Mouse (Mus musculus) kidney, adult 11 months (tissue): Measurements from ENCODE around the gene Pbx1.
A peak's percentile ranks its signal among the peaks of the same experiment; 100 is the strongest.

Experiments used
- DNase-seq: peaks from one replicate; pipeline ENCODE4 v3.0.0; 2022

Pbx1 gene

GRCm38 (mm10) chr1:168295782-168296181 is 136.3 kb downstream of the Pbx1 start:
- no peak for DNase-seq

- DNase-seq: no peak
Measured at GRCm38 (mm10) chr1:168293673-168294072, 138.4 kb downstream of the Pbx1 start.

- DNase-seq: no peak
Measured at GRCm38 (mm10) chr1:168292106-168292505, 140.0 kb downstream of the Pbx1 start.

- DNase-seq: no peak
Measured at GRCm38 (mm10) chr1:168291643-168292040, 140.4 kb downstream of the Pbx1 start.

- peak; percentile 50 for DNase-seq
Measured at GRCm38 (mm10) chr1:168291001-168291642, 140.9 kb downstream of the Pbx1 start.

- DNase-seq: no peak
Measured at GRCm38 (mm10) chr1:168290236-168290985, 141.7 kb downstream of the Pbx1 start.

- DNase-seq: no peak
Measured at GRCm38 (mm10) chr1:168288891-168289545, 143.1 kb downstream of the Pbx1 start.

GRCm38 (mm10) chr1:168287843-168288591 is 144.1 kb downstream of the Pbx1 start:
- DNase-seq: no peak

- no peak for DNase-seq
Measured at GRCm38 (mm10) chr1:168286862-168287650, 145.0 kb downstream of the Pbx1 start.

- DNase-seq: no peak
Measured at GRCm38 (mm10) chr1:168284566-168285141, 147.4 kb downstream of the Pbx1 start.

- no peak for DNase-seq
Measured at GRCm38 (mm10) chr1:168283841-168284565, 148.1 kb downstream of the Pbx1 start.

- DNase-seq: no peak
Measured at GRCm38 (mm10) chr1:168283421-168283820, 148.6 kb downstream of the Pbx1 start.

- DNase-seq: no peak
Measured at GRCm38 (mm10) chr1:168275678-168276077, 156.4 kb downstream of the Pbx1 start.

GRCm38 (mm10) chr1:168274296-168274695 is 157.8 kb downstream of the Pbx1 start:
- no peak for DNase-seq

GRCm38 (mm10) chr1:168272091-168272490 is 160.0 kb downstream of the Pbx1 start:
- no peak for DNase-seq

- no peak for DNase-seq
Measured at GRCm38 (mm10) chr1:168271207-168271606, 160.9 kb downstream of the Pbx1 start.

GRCm38 (mm10) chr1:168268751-168269623 is 163.1 kb downstream of the Pbx1 start:
- no peak for DNase-seq

- DNase-seq: no peak
Measured at GRCm38 (mm10) chr1:168268224-168268623, 163.8 kb downstream of the Pbx1 start.

- no peak for DNase-seq
Measured at GRCm38 (mm10) chr1:168265594-168266390, 166.3 kb downstream of the Pbx1 start.
